Comparison of ENCODE assay signal across 26 mouse cellular contexts in the genomic region with DNA sequence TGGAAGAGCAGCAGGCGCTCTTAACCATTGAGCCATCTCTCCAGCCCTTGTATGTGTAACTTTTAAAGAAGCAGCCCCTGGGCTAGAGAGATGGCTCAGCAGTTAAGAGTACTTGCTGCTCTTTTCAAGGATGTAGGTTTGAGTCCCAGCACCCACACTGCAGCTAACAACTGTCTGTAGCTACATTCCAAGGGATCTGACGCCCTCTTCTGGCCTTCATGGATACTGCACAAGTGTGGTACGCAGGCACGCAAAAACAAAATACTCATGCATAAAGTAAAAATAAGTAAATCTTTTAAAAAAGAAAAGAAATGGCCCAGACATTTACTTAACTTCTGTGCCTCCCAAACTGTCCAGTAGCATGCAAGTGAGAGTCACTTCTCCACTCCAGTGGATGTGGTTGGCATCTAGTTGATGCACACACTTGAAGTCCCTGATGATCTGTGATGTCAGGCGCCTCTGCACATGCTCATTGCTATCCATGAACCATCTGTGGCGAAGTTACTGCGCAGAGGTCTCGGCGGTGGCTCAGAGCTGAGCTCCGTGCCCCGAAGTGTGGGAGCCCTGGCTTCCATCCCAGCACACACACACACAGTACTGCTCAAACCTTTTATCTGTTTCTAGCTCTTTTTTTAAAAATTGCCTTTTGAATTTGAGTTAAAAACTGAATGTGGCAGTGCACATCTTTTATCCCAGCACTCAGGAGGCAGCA. TPM values are rescaled to one million over a fixed set of nuclear protein-coding genes. Genes with fewer than 3 reads are reported as not detected.
DNase-seq lines count a peak whose midpoint lies in the region; ATAC-seq and TF ChIP-seq lines count a peak whose summit lies in the region.
"Had no signal": no experiment of that assay in that cellular context is flagged by ENCODE, and none has a peak within 500 bp of the region (broad histone marks: within the 10 kb centered on the region; RNA-seq: fewer than 3 reads in every experiment).

No protein-coding gene starts in this region.

- TF ChIP-seq CTCF in hindbrain, postnatal 0 days (IDR thresholded peaks at IDR 0.05; ENCODE audit: low read depth) = peak; percentile 28; the same call in 1 of the 2 replicates

- no peak overlapping the region for H3K4me3 ChIP-seq in hindbrain, postnatal 0 days (ENCODE audit: low read length)
- H3K4me3 ChIP-seq in hindbrain, embryonic 12.5 days = no peak overlapping the region
- no peak overlapping the region for H3K4me3 ChIP-seq in limb, embryonic 10.5 days
- H3K4me3 ChIP-seq: forebrain, embryonic 12.5 days; liver, embryonic 13.5 days; neural tube, embryonic 15.5 days; stomach, embryonic 15.5 days had no signal

- WGBS in hindbrain, postnatal 0 days = 86% methylated on average over 11 of the region's 11 CpGs
- 89% methylated on average over 11 of the region's 11 CpGs for WGBS in hindbrain, embryonic 12.5 days
- WGBS in limb, embryonic 10.5 days = 90% methylated on average over 11 of the region's 11 CpGs

- peaks cover 8% of the 10 kb centered on the region; the same call in 1 of the 2 replicates for H3K4me1 ChIP-seq in hindbrain, postnatal 0 days (ENCODE audit: insufficient read depth, low read length)
- H3K4me1 ChIP-seq in hindbrain, embryonic 12.5 days = peaks cover 33% of the 10 kb centered on the region
- peaks cover 34% of the 10 kb centered on the region for H3K4me1 ChIP-seq in limb, embryonic 10.5 days
- H3K4me1 ChIP-seq: liver, embryonic 13.5 days; stomach, embryonic 15.5 days had no signal

- ATAC-seq in hindbrain, postnatal 0 days = no peak
- ATAC-seq in hindbrain, embryonic 12.5 days (ENCODE audit: low FRiP score) = no peak
- ATAC-seq: activated CD4-positive, CD25-positive, alpha-beta regulatory T cell, adult 4 months had no signal

- no peak overlapping the region for H3K27ac ChIP-seq in hindbrain, postnatal 0 days
- H3K27ac ChIP-seq in hindbrain, embryonic 12.5 days = no peak overlapping the region
- H3K27ac ChIP-seq in limb, embryonic 10.5 days = no peak overlapping the region
- H3K27ac ChIP-seq: forebrain, embryonic 12.5 days; liver, embryonic 13.5 days; neural tube, embryonic 15.5 days; stomach, embryonic 15.5 days had no signal

- no peak overlapping the region for H3K9ac ChIP-seq in hindbrain, postnatal 0 days (replicated peaks; ENCODE audit: low read length)
- no peak overlapping the region for H3K9ac ChIP-seq in hindbrain, embryonic 12.5 days
- H3K9ac ChIP-seq: forebrain, embryonic 12.5 days; liver, embryonic 13.5 days; neural tube, embryonic 15.5 days; stomach, embryonic 15.5 days had no signal

- DNase-seq in hindbrain, postnatal 0 days (ENCODE audit: low spot score) = no peak
- DNase-seq in right cerebral cortex, adult 18-20 months = peak; percentile 2
- no peak for DNase-seq in right cerebral cortex, adult 2 months (ENCODE audit: low spot score in 2 of 2)
- peak; percentile 36 for DNase-seq in layer of hippocampus, adult 11-12 months (ENCODE audit: low spot score)
- peak; percentile 23 to 32 for DNase-seq in layer of hippocampus, postnatal 36 days
- no peak for DNase-seq in urinary bladder, postnatal 10 days (ENCODE audit: low spot score)
- DNase-seq in limb, embryonic 10.5 days (ENCODE audit: low spot score) = no peak
- DNase-seq: adrenal gland, postnatal 14 days; cerebellum, adult 18-20 months; gastrocnemius, postnatal 10 days; heart, adult 11 months; kidney, adult 18-20 months; kidney, postnatal 10 days; liver, embryonic 13.5 days; midbrain, embryonic 14.5 days had no signal

- H3K9me3 ChIP-seq in hindbrain, postnatal 0 days (ENCODE audit: low read length) = no peaks in the 10 kb centered on the region
- H3K9me3 ChIP-seq in hindbrain, embryonic 12.5 days (replicated peaks) = no peaks in the 10 kb centered on the region
- no peaks in the 10 kb centered on the region for H3K9me3 ChIP-seq in limb, embryonic 10.5 days (replicated peaks)
- H3K9me3 ChIP-seq: forebrain, embryonic 12.5 days; liver, embryonic 13.5 days; neural tube, embryonic 15.5 days; stomach, embryonic 15.5 days had no signal

- H3K4me2 ChIP-seq in hindbrain, postnatal 0 days (ENCODE audit: low read depth, low read length) = no peak overlapping the region
- H3K4me2 ChIP-seq in hindbrain, embryonic 12.5 days (replicated peaks) = no peak overlapping the region
- H3K4me2 ChIP-seq: forebrain, embryonic 12.5 days; liver, embryonic 13.5 days; neural tube, embryonic 15.5 days; stomach, embryonic 15.5 days had no signal

- H3K27me3 ChIP-seq in hindbrain, postnatal 0 days (ENCODE audit: insufficient read depth, low read length) = 0 out of 2 replicates have a peak, but pooled peaks cover 3% of the 10 kb centered on the region
- peaks cover 45% of the 10 kb centered on the region for H3K27me3 ChIP-seq in hindbrain, embryonic 12.5 days
- peaks cover 48% of the 10 kb centered on the region for H3K27me3 ChIP-seq in limb, embryonic 10.5 days (ENCODE audit: low read depth, poor library complexity, severe bottlenecking)

- no peaks in the 10 kb centered on the region for H3K36me3 ChIP-seq in hindbrain, postnatal 0 days (ENCODE audit: insufficient read depth, low read length)
- H3K36me3 ChIP-seq in hindbrain, embryonic 12.5 days = no peaks in the 10 kb centered on the region
- no peaks in the 10 kb centered on the region for H3K36me3 ChIP-seq in limb, embryonic 10.5 days
- H3K36me3 ChIP-seq: forebrain, embryonic 12.5 days; liver, embryonic 13.5 days; neural tube, embryonic 15.5 days; stomach, embryonic 15.5 days had no signal

RNA-seq across cellular contexts. Expression of a gene that starts 59.0 kb away (rescaled TPM):
- total RNA-seq in hindbrain, postnatal 0 days (2014; rRNA removed) = 6.5 and 7.8 TPM in 2 replicates
- polyA plus RNA-seq in hindbrain, postnatal 0 days (2015; fragmentation: Nextera tagmentation; extraction: Ambion mirVana) = 0.35 and 0.39 TPM in 2 replicates
- polyA plus RNA-seq in hindbrain, embryonic 12.5 days (2016; fragmentation: Nextera tagmentation; extraction: Ambion mirVana) = 2.8 and 3.2 TPM in 2 replicates
- total RNA-seq in layer of hippocampus, postnatal 36 days (2021) = not detected
- not detected in 2 replicates for polyA plus RNA-seq in limb, embryonic 10.5 days (2016; fragmentation: Nextera tagmentation; extraction: Ambion mirVana)
- total RNA-seq: adrenal gland, postnatal 14 days; CH12.LX; gastrocnemius, postnatal 10 days; hematopoietic stem cell, adult 5-6 weeks; left cerebral cortex, adult 8-10 months had no signal
- polyA plus RNA-seq: activated CD4-positive, CD25-positive, alpha-beta regulatory T cell, adult 4 months; forebrain, embryonic 12.5 days; heart, embryonic 14.5 days; limb, embryonic 11.5 days; liver, embryonic 13.5 days; lung, embryonic 16.5 days; stomach, embryonic 15.5 days had no signal

Comparison
In these comparisons a context has a peak if more than half of its experiments do, and no peak if none do; other contexts are left out.
1. DNase-seq: peak in right cerebral cortex, adult 18-20 months (single experiment), layer of hippocampus, adult 11-12 months (single experiment) and layer of hippocampus, postnatal 36 days (2 of 2); none in hindbrain, postnatal 0 days (single experiment), right cerebral cortex, adult 2 months (0 of 2), urinary bladder, postnatal 10 days (single experiment) and limb, embryonic 10.5 days (single experiment).